In the genomic region with DNA sequence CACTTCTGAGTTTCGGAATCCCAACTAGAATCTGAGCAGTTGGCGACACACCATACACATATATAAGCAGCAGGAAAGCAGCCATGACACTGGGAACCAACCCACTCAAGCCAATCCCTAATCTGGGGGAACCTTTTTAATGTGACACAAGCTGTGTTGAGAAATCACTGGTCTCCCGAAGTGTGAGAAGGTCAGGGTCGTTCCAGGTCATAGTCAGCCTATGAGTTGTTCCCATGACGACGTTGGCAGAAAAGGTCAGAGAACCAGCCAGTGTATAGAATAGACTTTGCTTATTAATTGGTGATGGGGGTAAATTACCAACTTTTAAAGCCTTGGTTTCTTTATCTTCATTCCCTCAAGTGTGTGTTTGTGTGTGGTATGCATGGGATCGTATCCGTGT, we compare ENCODE assay signal across 17 mouse cellular contexts.
DNase-seq lines count a peak whose midpoint lies in the region; TF ChIP-seq lines count a peak whose summit lies in the region.
"Had no signal": no experiment of that assay in that cellular context is flagged by ENCODE, and none has a peak within 500 bp of the region (broad histone marks: within the 10 kb centered on the region; RNA-seq: fewer than 3 reads in every experiment).

No protein-coding gene starts in this region.

- TF ChIP-seq POLR2A in liver, adult 2 months (IDR thresholded peaks at IDR 0.05; ENCODE audit: extremely low read depth, insufficient read depth, low read length), result no peak

- no peaks in the 10 kb centered on the region for H3K4me1 ChIP-seq in liver, adult 2 months (ENCODE audit: control insufficient read depth, insufficient read depth, low read length)

- 55% methylated on average over 8 of the region's 8 CpGs for WGBS in liver, adult 2 months

- no peak for TF ChIP-seq CTCF in liver, adult 2 months (IDR thresholded peaks at IDR 0.05; ENCODE audit: low read depth, low read length)

- no peaks in the 10 kb centered on the region for H3K27me3 ChIP-seq in liver, adult 2 months (ENCODE audit: control insufficient read depth, insufficient read depth, low read length)
- H3K27me3 ChIP-seq: hindbrain, embryonic 15.5 days had no signal

- H3K27ac ChIP-seq in liver, adult 2 months (replicated peaks; ENCODE audit: insufficient read depth, low read depth, low read length), result no peak overlapping the region
- H3K27ac ChIP-seq: embryonic facial prominence, embryonic 13.5 days; forebrain, embryonic 13.5 days; gastrocnemius, adult 2 months; heart, embryonic 13.5 days; hindbrain, embryonic 15.5 days had no signal

- no peak overlapping the region for H3K9ac ChIP-seq in liver, adult 2 months (ENCODE audit: low read depth, low read length)
- H3K9ac ChIP-seq: embryonic facial prominence, embryonic 13.5 days; forebrain, embryonic 13.5 days; heart, embryonic 13.5 days; hindbrain, embryonic 15.5 days had no signal

- H3K79me2 ChIP-seq in liver, adult 2 months (ENCODE audit: control insufficient read depth, insufficient read depth, low read length), result no peaks in the 10 kb centered on the region

- DNase-seq in adrenal gland, postnatal 10 days, result peak; percentile 23
- no peak for DNase-seq in adrenal gland, adult 8-10 months
- peak; percentile 36 for DNase-seq in liver, adult 2 months (ENCODE audit: extremely low read depth, low read depth, low spot score)
- DNase-seq in liver, result no peak
- DNase-seq in adrenal gland, postnatal 14 days, result peak; percentile 41
- no peak for DNase-seq in urinary bladder, postnatal 25 days (ENCODE audit: low spot score)
- DNase-seq: cerebellum, adult 11 months; cerebellum, adult 8-10 months; cerebellum, postnatal 36 days; gastrocnemius, adult 2 months; gastrocnemius, postnatal 25 days; heart, adult 11 months; heart, postnatal 36 days had no signal

- H3K36me3 ChIP-seq in liver, adult 2 months (ENCODE audit: control insufficient read depth, insufficient read depth, low read length), result no peaks in the 10 kb centered on the region
- H3K36me3 ChIP-seq: embryonic facial prominence, embryonic 13.5 days; heart, embryonic 13.5 days; hindbrain, embryonic 15.5 days had no signal

- H3K4me3 ChIP-seq in liver, adult 2 months (ENCODE audit: insufficient read depth, low read depth, low read length), result no peak overlapping the region
- H3K4me3 ChIP-seq: embryonic facial prominence, embryonic 13.5 days; forebrain, embryonic 13.5 days; gastrocnemius, adult 2 months; heart, embryonic 13.5 days; hindbrain, embryonic 15.5 days had no signal

Comparison
In these comparisons a context has a peak if more than half of its experiments do, and no peak if none do; other contexts are left out.
1. DNase-seq: peak in adrenal gland, postnatal 10 days (single experiment), liver, adult 2 months (single experiment) and adrenal gland, postnatal 14 days (single experiment); none in adrenal gland, adult 8-10 months (single experiment), liver (single experiment) and urinary bladder, postnatal 25 days (single experiment).